Mouse (Mus musculus) kidney, embryonic 15.5 days (tissue): Measurements from ENCODE around the gene Irf9. TPM values are rescaled to one million over a fixed set of nuclear protein-coding genes. Genes with fewer than 3 reads are reported as not detected.

Experiments
- ATAC-seq: fragments of 200-750 bp; cut with Nextera tagmentation; replicated peaks from 2 replicates; pipeline ENCODE4 v1.8.0; 2017; ENCODE audit warnings: moderate TSS enrichment; ENCODE audit not compliant: low FRiP score
- H3K27ac ChIP-seq: fragments of 300-500 bp; sonication (generic); 2 replicates; pipeline ENCODE4 v1.5.1; 2015; ENCODE audit warnings: mild to moderate bottlenecking, inconsistent platforms
- H3K27me3 ChIP-seq: fragments of 300-500 bp; sonication (generic); 2 replicates; pipeline ENCODE4 v1.6.1; 2015; ENCODE audit warnings: inconsistent platforms
- H3K36me3 ChIP-seq: fragments of 300-500 bp; sonication (generic); 2 replicates; pipeline ENCODE4 v1.6.1; 2015; ENCODE audit warnings: inconsistent platforms
- H3K4me1 ChIP-seq: fragments of 300-500 bp; sonication (generic); 2 replicates; pipeline ENCODE4 v1.6.1; 2015; ENCODE audit warnings: inconsistent platforms
- H3K4me2 ChIP-seq: fragments of 300-500 bp; sonication (generic); 2 replicates; pipeline ENCODE4 v1.6.1; 2015; ENCODE audit warnings: moderate library complexity, mild to moderate bottlenecking, inconsistent platforms
- H3K4me3 ChIP-seq: fragments of 300-500 bp; sonication (generic); replicated peaks from 2 replicates; pipeline ENCODE4 v1.5.1; 2015; ENCODE audit warnings: mild to moderate bottlenecking, inconsistent platforms
- H3K9ac ChIP-seq: fragments of 300-500 bp; sonication (generic); 2 replicates; pipeline ENCODE4 v1.6.1; 2015; ENCODE audit warnings: mild to moderate bottlenecking, inconsistent platforms
- H3K9me3 ChIP-seq: fragments of 300-500 bp; sonication (generic); replicated peaks from 2 replicates; pipeline ENCODE4 v1.6.1; 2016; ENCODE audit warnings: inconsistent platforms
- WGBS: fragments of 180-500 bp; shearing (Covaris S2); methylation state at CpG from one replicate; pipeline ENCODE4 v1.1.7; 2015; ENCODE audit warnings: mixed read lengths; 5-methylcytosine and 5-hydroxymethylcytosine counted together
- polyA plus RNA-seq: library from polyadenylated mRNA; unstranded; fragments of >200 nt; fragmentation: Nextera tagmentation; extraction: Ambion mirVana; gene quantifications from 2 replicates; pipeline ENCODE4 v1.2.1, GENCODE M21; 2015

Gene Irf9
- polyA plus RNA-seq, 1 experiment from 2014 or later: 14.6 TPM

GRCm38 (mm10) chr14:55651528-55651927 lies 48.2 kb downstream of the Irf9 start:
- peaks cover 6% of the 10 kb centered on the region for H3K36me3 ChIP-seq
- H3K27ac ChIP-seq: no peak overlapping the region
- H3K27me3 ChIP-seq: no peaks in the 10 kb centered on the region
- H3K9ac ChIP-seq: no peak overlapping the region
- 90% methylated on average over 7 of the region's 7 CpGs for WGBS
- no peaks in the 10 kb centered on the region for H3K4me1 ChIP-seq
- no peaks in the 10 kb centered on the region for H3K9me3 ChIP-seq
- no peak for ATAC-seq
- H3K4me3 ChIP-seq: no peak overlapping the region
- no peak overlapping the region for H3K4me2 ChIP-seq

- Histone ChIP-seq H3K4me3 (no peak overlapping the region), H3K4me1 (peaks cover 17% of the 10 kb centered on the region), H3K27ac (no peak overlapping the region), H3K27me3 (no peaks in the 10 kb centered on the region), H3K9me3 (no peaks in the 10 kb centered on the region), H3K9ac (no peak overlapping the region), H3K4me2 (no peak overlapping the region), H3K36me3 (peaks cover 27% of the 10 kb centered on the region)
- ATAC-seq: no peak
- 87% methylated on average over 3 of the region's 3 CpGs for WGBS
These were observed 53.6 kb downstream of the Irf9 start for GRCm38 (mm10) chr14:55656935-55657334.

- no peak overlapping the region for H3K4me3 ChIP-seq
- peaks cover 17% of the 10 kb centered on the region for H3K4me1 ChIP-seq
- WGBS: 91% methylated on average over 5 of the region's 5 CpGs
- H3K9ac ChIP-seq: no peak overlapping the region
- H3K27me3 ChIP-seq: no peaks in the 10 kb centered on the region
- no peak for ATAC-seq
- H3K36me3 ChIP-seq: peaks cover 35% of the 10 kb centered on the region
- H3K9me3 ChIP-seq: no peaks in the 10 kb centered on the region
- no peak overlapping the region for H3K4me2 ChIP-seq
- H3K27ac ChIP-seq: no peak overlapping the region
These were observed 54.6 kb downstream of the Irf9 start for GRCm38 (mm10) chr14:55658011-55658410.

Other genes starting within 250 kb of the Irf9 start
- 127 and 130 TPM in 2 replicates for gene Dhrs4, start 124.8 kb upstream of the Irf9 start, polyA plus RNA-seq
- gene Carmil3, start 112.9 kb upstream of the Irf9 start, polyA plus RNA-seq: 2.4 and 2.9 TPM in 2 replicates
- gene Cpne6, start 93.1 kb upstream of the Irf9 start, polyA plus RNA-seq: 0.24 and 0.26 TPM in 2 replicates
- not detected in 2 replicates for gene Nrl, start 78.6 kb upstream of the Irf9 start, polyA plus RNA-seq
- gene Pck2, start 63.3 kb upstream of the Irf9 start, polyA plus RNA-seq: 50.5 and 55.4 TPM in 2 replicates
- 89.2 and 93.0 TPM in 2 replicates for gene Dcaf11, start 43.6 kb upstream of the Irf9 start, polyA plus RNA-seq
- 1.6 TPM in 2 replicates for gene A730061H03Rik, start 43.2 kb upstream of the Irf9 start, polyA plus RNA-seq
- gene Fitm1, start 28.0 kb upstream of the Irf9 start, polyA plus RNA-seq: 4.2 and 6.1 TPM in 2 replicates
- gene Psme1, start 25.4 kb upstream of the Irf9 start, polyA plus RNA-seq: 147 and 153 TPM in 2 replicates
- gene Emc9, start 18.3 kb upstream of the Irf9 start, polyA plus RNA-seq: 6.8 and 7.4 TPM in 2 replicates
- gene Psme2, start 12.5 kb upstream of the Irf9 start, polyA plus RNA-seq: 248 and 261 TPM in 2 replicates
- 18.6 and 21.7 TPM in 2 replicates for gene Rnf31, start 11.9 kb upstream of the Irf9 start, polyA plus RNA-seq
- gene Rec8, start 14.5 kb downstream of the Irf9 start, polyA plus RNA-seq: 20.3 and 22.4 TPM in 2 replicates
- gene Ipo4, start 32.4 kb downstream of the Irf9 start, polyA plus RNA-seq: 97.4 and 115 TPM in 2 replicates
- 1.4 and 2.3 TPM in 2 replicates for gene Gm49378, start 34.3 kb downstream of the Irf9 start, polyA plus RNA-seq
- gene Tm9sf1, start 40.2 kb downstream of the Irf9 start, polyA plus RNA-seq: 113 and 123 TPM in 2 replicates
- gene Tssk4, start 46.6 kb downstream of the Irf9 start, polyA plus RNA-seq: 0.92 and 1.0 TPM in 2 replicates
- gene Mdp1, start 56.9 kb downstream of the Irf9 start, polyA plus RNA-seq: 53.6 and 55.8 TPM in 2 replicates
- gene Gmpr2, start 68.4 kb downstream of the Irf9 start, polyA plus RNA-seq: 68.2 and 72.6 TPM in 2 replicates
- gene Nedd8, start 68.6 kb downstream of the Irf9 start, polyA plus RNA-seq: 545 and 565 TPM in 2 replicates
- 43.6 and 46.9 TPM in 2 replicates for gene Tinf2, start 78.2 kb downstream of the Irf9 start, polyA plus RNA-seq
- 2.1 TPM in 2 replicates for gene Tgm1, start 110.4 kb downstream of the Irf9 start, polyA plus RNA-seq
- 37.6 and 41.8 TPM in 2 replicates for gene Rabggta, start 118.7 kb downstream of the Irf9 start, polyA plus RNA-seq
- gene Dhrs1, start 142.1 kb downstream of the Irf9 start, polyA plus RNA-seq: 94.5 and 94.7 TPM in 2 replicates
- gene Nop9, start 142.1 kb downstream of the Irf9 start, polyA plus RNA-seq: 38.6 and 43.4 TPM in 2 replicates
- gene Cideb, start 154.9 kb downstream of the Irf9 start, polyA plus RNA-seq: 10.0 and 11.2 TPM in 2 replicates
- 0.25 and 0.35 TPM in 2 replicates for gene Ltb4r2, start 157.9 kb downstream of the Irf9 start, polyA plus RNA-seq
- gene Ltb4r1, start 162.4 kb downstream of the Irf9 start, polyA plus RNA-seq: 0.69 and 0.73 TPM in 2 replicates
- 13.9 and 15.8 TPM in 2 replicates for gene Adcy4, start 180.5 kb downstream of the Irf9 start, polyA plus RNA-seq
- 38.1 and 40.4 TPM in 2 replicates for gene Ripk3, start 185.3 kb downstream of the Irf9 start, polyA plus RNA-seq
- gene Nfatc4, start 219.6 kb downstream of the Irf9 start, polyA plus RNA-seq: 32.2 and 39.9 TPM in 2 replicates